Mouse (Mus musculus) liver, embryonic 13.5 days (tissue): Measurements from ENCODE around the gene Znfx1. TPM values are rescaled to one million over a fixed set of nuclear protein-coding genes. Genes with fewer than 3 reads are reported as not detected.

Experiments
- ATAC-seq: fragments of 200-750 bp; cut with Nextera tagmentation; 2 replicates; pipeline ENCODE4 v1.8.0; 2017; ENCODE audit warnings: low read depth, mild to moderate bottlenecking, moderate number of reproducible peaks, moderate library complexity
- DNase-seq: peaks from one replicate; pipeline ENCODE4 v3.0.0; 2022
- H3K27ac ChIP-seq: fragments of 300-500 bp; sonication (generic); 2 replicates; pipeline ENCODE4 v1.5.1; 2015; ENCODE audit warnings: moderate library complexity, mild to moderate bottlenecking, inconsistent platforms
- H3K27me3 ChIP-seq: fragments of 300-500 bp; sonication (generic); 2 replicates; pipeline ENCODE4 v1.6.1; 2015; ENCODE audit warnings: mild to moderate bottlenecking, inconsistent platforms
- H3K36me3 ChIP-seq: fragments of 300-500 bp; sonication (generic); 2 replicates; pipeline ENCODE4 v1.6.1; 2015; ENCODE audit warnings: mild to moderate bottlenecking, inconsistent platforms
- H3K4me1 ChIP-seq: fragments of 300-500 bp; sonication (generic); replicated peaks from 2 replicates; pipeline ENCODE4 v1.6.1; 2015; ENCODE audit warnings: inconsistent platforms
- H3K4me2 ChIP-seq: fragments of 300-500 bp; sonication (generic); 2 replicates; pipeline ENCODE4 v1.6.1; 2015; ENCODE audit warnings: inconsistent platforms, mild to moderate bottlenecking, moderate library complexity
- H3K4me3 ChIP-seq: fragments of 300-500 bp; sonication (generic); replicated peaks from 2 replicates; pipeline ENCODE4 v1.5.1; 2015; ENCODE audit warnings: mild to moderate bottlenecking, inconsistent platforms
- H3K9ac ChIP-seq: fragments of 300-500 bp; sonication (generic); 2 replicates; pipeline ENCODE4 v1.6.1; 2015; ENCODE audit warnings: mild to moderate bottlenecking, inconsistent platforms
- H3K9me3 ChIP-seq: fragments of 300-500 bp; sonication (generic); replicated peaks from 2 replicates; pipeline ENCODE4 v1.6.1; 2016; ENCODE audit warnings: inconsistent platforms
- WGBS: fragments of 180-500 bp; shearing (Covaris S2); methylation state at CpG from one replicate; pipeline ENCODE4 v1.1.7; 2015; ENCODE audit not compliant: insufficient replicate concordance; 5-methylcytosine and 5-hydroxymethylcytosine counted together
- polyA plus RNA-seq: library from polyadenylated mRNA; unstranded; fragments of >200 nt; fragmentation: Nextera tagmentation; extraction: Ambion mirVana; gene quantifications from 2 replicates; pipeline ENCODE4 v1.2.1, GENCODE M21; 2015

The Znfx1 gene
- polyA plus RNA-seq, 1 experiment from 2014 or later = 7.0 TPM

DNA sequence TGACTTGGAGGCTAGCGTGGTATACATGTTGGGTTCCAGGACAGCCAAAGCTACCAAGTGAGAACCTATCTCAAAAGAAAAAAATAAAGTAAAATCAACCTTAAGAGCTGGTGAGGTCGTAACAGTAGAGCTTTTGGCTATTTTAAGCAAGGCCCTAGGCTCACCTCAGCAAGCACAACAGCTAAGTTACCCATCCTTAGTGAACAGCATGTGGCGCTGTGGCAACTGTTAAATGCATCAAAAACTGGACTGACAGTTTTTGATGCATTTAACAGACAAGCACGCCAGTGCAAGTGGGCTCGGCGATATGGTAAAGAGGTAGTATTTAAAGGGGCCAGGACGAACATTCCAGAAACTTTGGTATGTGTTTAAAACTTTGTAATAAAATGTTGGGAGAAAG, 72.0 kb downstream of the Znfx1 start:
- Histone ChIP-seq H3K27ac (0 out of 2 replicates have a peak overlapping the region, but pooled peaks have one; percentile 1), H3K4me1 (peaks cover 71% of the 10 kb centered on the region), H3K4me2 (no peak overlapping the region), H3K9ac (no peak overlapping the region), H3K9me3 (no peaks in the 10 kb centered on the region), H3K4me3 (no peak overlapping the region), H3K27me3 (no peaks in the 10 kb centered on the region), H3K36me3 (no peaks in the 10 kb centered on the region)
- ATAC-seq (no peak), DNase-seq (no peak)
- WGBS = 56% methylated on average over 7 of the region's 7 CpGs

Other genes with a start within 250 kb of the Znfx1 start
- gene Cse1l, start 157.0 kb downstream of the Znfx1 start, polyA plus RNA-seq = 69.3 and 92.1 TPM in 2 replicates
- gene Stau1, start 66.7 kb downstream of the Znfx1 start, polyA plus RNA-seq = 24.2 and 33.2 TPM in 2 replicates
- 53.6 and 59.5 TPM in 2 replicates for gene Ddx27, start 47.8 kb downstream of the Znfx1 start, polyA plus RNA-seq
- 0.16 and 0.25 TPM in 2 replicates for gene Kcnb1, start 127.1 kb upstream of the Znfx1 start, polyA plus RNA-seq
- 1.2 and 1.4 TPM in 2 replicates for gene Ptgis, start 177.6 kb upstream of the Znfx1 start, polyA plus RNA-seq